ENCODE assay signal across 21 mouse cellular contexts in the genomic region with DNA sequence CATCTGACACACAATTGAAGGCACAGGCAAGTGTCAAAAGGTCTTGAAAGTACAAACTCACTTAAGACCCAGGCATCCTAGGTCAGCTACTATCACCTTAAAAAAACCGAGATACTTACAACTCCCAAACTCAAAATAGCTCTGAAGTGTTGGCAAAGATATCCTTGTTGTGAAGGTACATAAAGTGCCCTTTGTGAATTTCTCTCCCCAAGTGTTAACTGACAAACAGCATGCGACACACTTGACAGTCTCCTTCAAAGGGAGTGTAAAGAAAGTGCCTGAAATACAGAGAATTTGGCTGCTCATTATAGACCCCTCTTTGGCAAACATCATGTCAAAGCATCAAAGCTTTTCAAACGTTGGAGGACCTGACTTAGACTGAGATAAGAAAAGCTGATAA.
DNase-seq lines count a peak whose midpoint lies in the region; ATAC-seq lines count a peak whose summit lies in the region.
"Had no signal": no experiment of that assay in that cellular context is flagged by ENCODE, and none has a peak within 500 bp of the region (broad histone marks: within the 10 kb centered on the region; RNA-seq: fewer than 3 reads in every experiment).

No protein-coding gene starts in this region.

- WGBS in heart, embryonic 11.5 days (ENCODE audit: insufficient replicate concordance): 11% methylated on average over 3 of the region's 3 CpGs
- WGBS in heart, embryonic 15.5 days: 11% methylated on average over 3 of the region's 3 CpGs

- H3K36me3 ChIP-seq in heart, embryonic 11.5 days (ENCODE audit: control insufficient read depth, insufficient read depth, low read length): no peaks in the 10 kb centered on the region
- no peaks in the 10 kb centered on the region for H3K36me3 ChIP-seq in heart, embryonic 15.5 days
- H3K36me3 ChIP-seq: embryonic facial prominence, embryonic 12.5 days; forebrain, embryonic 12.5 days; hindbrain, embryonic 12.5 days had no signal

- H3K9ac ChIP-seq in heart, embryonic 11.5 days (ENCODE audit: low read depth, low read length): no peak overlapping the region
- no peak overlapping the region for H3K9ac ChIP-seq in heart, embryonic 15.5 days
- H3K9ac ChIP-seq: embryonic facial prominence, embryonic 12.5 days; forebrain, embryonic 12.5 days; hindbrain, embryonic 12.5 days had no signal

- H3K27me3 ChIP-seq in heart, embryonic 11.5 days (ENCODE audit: control insufficient read depth, insufficient read depth, low read length): no peaks in the 10 kb centered on the region
- no peaks in the 10 kb centered on the region for H3K27me3 ChIP-seq in heart, embryonic 15.5 days
- H3K27me3 ChIP-seq: embryonic facial prominence, embryonic 12.5 days; forebrain, embryonic 12.5 days; hindbrain, embryonic 12.5 days had no signal

- H3K4me3 ChIP-seq in heart, embryonic 11.5 days (ENCODE audit: low read depth, low read length): no peak overlapping the region
- no peak overlapping the region for H3K4me3 ChIP-seq in heart, embryonic 15.5 days
- H3K4me3 ChIP-seq: embryonic facial prominence, embryonic 12.5 days; forebrain, embryonic 12.5 days; gastrocnemius, adult 2 months; hindbrain, embryonic 12.5 days had no signal

- peak; percentile 53 for DNase-seq in heart, adult 8-10 months (ENCODE audit: low spot score)
- no peak for DNase-seq in heart, adult 11 months
- peak; percentile 9 for DNase-seq in heart, postnatal 4 days
- DNase-seq in natural killer cell, adult 2 months (ENCODE audit: low spot score in 2 of 2): no peak
- DNase-seq in MN1 (ENCODE audit: low spot score): no peak
- DNase-seq: adrenal gland, postnatal 10 days; cerebellum, adult 11-12 months; cerebellum, adult 9-10 months; cerebellum, postnatal 25 days; gastrocnemius, adult 2 months; gastrocnemius, postnatal 25 days; kidney, adult 8-10 months had no signal

- H3K9me3 ChIP-seq in heart, embryonic 11.5 days (replicated peaks; ENCODE audit: control insufficient read depth, low read length): no peaks in the 10 kb centered on the region
- no peaks in the 10 kb centered on the region for H3K9me3 ChIP-seq in heart, embryonic 15.5 days (replicated peaks)
- H3K9me3 ChIP-seq: embryonic facial prominence, embryonic 12.5 days; forebrain, embryonic 12.5 days; hindbrain, embryonic 12.5 days had no signal

- H3K27ac ChIP-seq in heart, embryonic 11.5 days (ENCODE audit: low read depth, low read length): 0 out of 2 replicates have a peak overlapping the region, but pooled peaks have one; percentile 35
- peak overlapping the region; percentile 58; the same call in 1 of the 2 replicates for H3K27ac ChIP-seq in heart, embryonic 15.5 days
- H3K27ac ChIP-seq: embryonic facial prominence, embryonic 12.5 days; forebrain, embryonic 12.5 days; gastrocnemius, adult 2 months; hindbrain, embryonic 12.5 days had no signal

- H3K4me2 ChIP-seq in heart, embryonic 11.5 days: no peak overlapping the region
- H3K4me2 ChIP-seq in heart, embryonic 15.5 days: no peak overlapping the region
- H3K4me2 ChIP-seq: embryonic facial prominence, embryonic 12.5 days; forebrain, embryonic 12.5 days; hindbrain, embryonic 12.5 days had no signal

- no peaks in the 10 kb centered on the region for H3K4me1 ChIP-seq in heart, embryonic 11.5 days (ENCODE audit: control insufficient read depth, insufficient read depth, low read length)
- no peaks in the 10 kb centered on the region for H3K4me1 ChIP-seq in heart, embryonic 15.5 days (replicated peaks)
- H3K4me1 ChIP-seq: embryonic facial prominence, embryonic 12.5 days; forebrain, embryonic 12.5 days; hindbrain, embryonic 12.5 days had no signal

- no peak for ATAC-seq in heart, embryonic 11.5 days (replicated peaks; ENCODE audit: insufficient number of reproducible peaks, low FRiP score, low TSS enrichment)
- ATAC-seq in heart, embryonic 15.5 days (replicated peaks; ENCODE audit: insufficient number of reproducible peaks, insufficient read depth, low FRiP score, low read depth): 0 out of 2 replicates have a peak, but pooled peaks have one; percentile 60
- no peak for ATAC-seq in granulocyte monocyte progenitor cell, adult 5-6 weeks (replicated peaks; ENCODE audit: poor library complexity, severe bottlenecking)
- ATAC-seq: hindbrain, embryonic 16.5 days; inflammation-experienced regulatory T-cells, adult 6 months; intestine, postnatal 0 days had no signal

Comparison
In these comparisons a context has a peak if more than half of its experiments do, and no peak if none do; other contexts are left out.
1. DNase-seq: peak in heart, adult 8-10 months (single experiment) and heart, postnatal 4 days (single experiment); none in heart, adult 11 months (single experiment), natural killer cell, adult 2 months (0 of 2) and MN1 (single experiment).